Mouse (Mus musculus) liver, postnatal 0 days (tissue): ENCODE data around the gene Pde10a.

Source experiments
- CTCF ChIP-seq: sonication (generic); IDR thresholded peaks from 2 replicates; pipeline ENCODE4 v1.5.1; 2016; ENCODE audit warnings: antibody characterized with exemption, low read depth
- EP300 ChIP-seq: IDR thresholded peaks from 2 replicates; pipeline ENCODE4 v1.6.1; 2016; ENCODE audit warnings: antibody characterized with exemption, low read depth, mild to moderate bottlenecking

DNA sequence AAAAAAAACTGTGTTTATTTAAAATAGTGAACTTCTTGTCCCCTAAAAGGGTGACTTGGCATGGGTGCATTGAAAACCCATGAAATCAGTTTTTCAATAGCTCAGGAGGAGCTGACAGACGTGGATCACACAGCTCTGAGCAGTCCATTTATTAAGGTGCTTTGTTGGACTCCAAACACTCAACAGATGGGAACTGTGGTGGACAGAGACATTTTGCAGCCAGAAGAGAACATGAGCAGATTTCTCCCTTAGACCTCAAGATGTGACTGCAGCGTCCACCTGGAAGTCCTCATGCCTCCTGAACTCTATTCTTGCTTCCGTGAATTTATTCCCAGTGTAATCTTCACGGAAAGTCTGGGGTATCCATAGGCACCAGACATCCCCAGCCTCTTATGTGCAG lies 266.4 kb downstream of the Pde10a start:
- TF ChIP-seq CTCF (no peak), EP300 (no peak)
